Mouse (Mus musculus) neutrophil, adult 5-6 weeks (primary cell): ENCODE results near the gene Trim65. TPM values are rescaled to one million over a fixed set of nuclear protein-coding genes. Genes with fewer than 3 reads are reported as not detected.

ENCODE experiments used
- ATAC-seq: fragments of 151-379, 151-347 bp; 2 replicates; pipeline ENCODE4 v1.8.0; 2017; ENCODE audit warnings: mild to moderate bottlenecking, moderate TSS enrichment; ENCODE audit not compliant: insufficient number of reproducible peaks, poor library complexity, low FRiP score, severe bottlenecking; ENCODE audit errors: extremely low read depth
- total RNA-seq: library from RNA; stranded (forward); fragments of 200-1000 nt; gene quantifications from 2 replicates; pipeline ENCODE4 v1.2.3, GENCODE M21; 2017

Gene Trim65
- total RNA-seq, 1 experiment from 2014 or later, result 21.2 TPM

GRCm38 (mm10) chr11:116078221-116078620 is 52.7 kb downstream of the Trim65 start:
- peak; percentile 65 for ATAC-seq

- ATAC-seq, result peak; percentile 66
These were observed 53.3 kb downstream of the Trim65 start, which contains the start of gene Unc13d for GRCm38 (mm10) chr11:116077446-116078204. TSS of gene Unc13d (minus strand) at chr11:116077961.

GRCm38 (mm10) chr11:116076836-116077235 is 54.1 kb downstream of the Trim65 start:
- ATAC-seq, result no peak

GRCm38 (mm10) chr11:116076266-116076540 is 54.7 kb downstream of the Trim65 start:
- ATAC-seq, result no peak

GRCm38 (mm10) chr11:116075539-116076265 is 55.2 kb downstream of the Trim65 start:
- no peak for ATAC-seq

GRCm38 (mm10) chr11:116074436-116074991 is 56.4 kb downstream of the Trim65 start:
- no peak for ATAC-seq

- ATAC-seq, result no peak
These were observed 58.3 kb downstream of the Trim65 start for GRCm38 (mm10) chr11:116072608-116073007.

Other genes starting within 250 kb of the Trim65 start
- 1.2 and 2.6 TPM in 2 replicates for gene Smim5, start 231.2 kb downstream of the Trim65 start, total RNA-seq
- not detected in 2 replicates for gene Smim6, start 219.1 kb downstream of the Trim65 start, total RNA-seq
- 125 and 148 TPM in 2 replicates for gene Sap30bp, start 197.8 kb downstream of the Trim65 start, total RNA-seq
- 44.4 and 54.2 TPM in 2 replicates for gene Recql5, start 197.7 kb downstream of the Trim65 start, total RNA-seq
- 0.23 and 0.25 TPM in 2 replicates for gene Itgb4, start 156.4 kb downstream of the Trim65 start, total RNA-seq
- gene Galk1, start 118.4 kb downstream of the Trim65 start, total RNA-seq, result 3.6 and 7.9 TPM in 2 replicates
- gene H3f3b, start 103.2 kb downstream of the Trim65 start, total RNA-seq, result 1,276 and 1,299 TPM in 2 replicates
- 22.5 and 24.2 TPM in 2 replicates for gene Unk, start 100.8 kb downstream of the Trim65 start, total RNA-seq
- gene Unc13d, start 53.2 kb downstream of the Trim65 start, total RNA-seq, result 47.0 and 49.2 TPM in 2 replicates
- 93.6 and 100 TPM in 2 replicates for gene Wbp2, start 44.1 kb downstream of the Trim65 start, total RNA-seq
- 0.23 and 1.5 TPM in 2 replicates for gene Trim47, start 3.9 kb downstream of the Trim65 start, total RNA-seq
- 17.7 and 17.8 TPM in 2 replicates for gene Mrpl38, start 7.7 kb upstream of the Trim65 start, total RNA-seq
- 16.9 and 31.4 TPM in 2 replicates for gene Fbf1, start 37.0 kb upstream of the Trim65 start, total RNA-seq
- gene Ten1, start 67.7 kb upstream of the Trim65 start, total RNA-seq, result 14.2 and 21.4 TPM in 2 replicates
- 27.4 and 31.7 TPM in 2 replicates for gene Acox1, start 67.9 kb upstream of the Trim65 start, total RNA-seq
- gene Evpl, start 106.9 kb upstream of the Trim65 start, total RNA-seq, result 0.12 TPM in 2 replicates
- 18.4 and 21.6 TPM in 2 replicates for gene Srp68, start 143.1 kb upstream of the Trim65 start, total RNA-seq
- gene Galr2, start 149.8 kb upstream of the Trim65 start, total RNA-seq, result not detected in 2 replicates
- 30.4 and 46.9 TPM in 2 replicates for gene Exoc7, start 176.1 kb upstream of the Trim65 start, total RNA-seq
- gene Foxj1, start 204.3 kb upstream of the Trim65 start, total RNA-seq, result 0.25 TPM in 1 of 2 replicates, not detected in the other